ENCODE assay signal across 1 mouse cellular context in the genomic region with DNA sequence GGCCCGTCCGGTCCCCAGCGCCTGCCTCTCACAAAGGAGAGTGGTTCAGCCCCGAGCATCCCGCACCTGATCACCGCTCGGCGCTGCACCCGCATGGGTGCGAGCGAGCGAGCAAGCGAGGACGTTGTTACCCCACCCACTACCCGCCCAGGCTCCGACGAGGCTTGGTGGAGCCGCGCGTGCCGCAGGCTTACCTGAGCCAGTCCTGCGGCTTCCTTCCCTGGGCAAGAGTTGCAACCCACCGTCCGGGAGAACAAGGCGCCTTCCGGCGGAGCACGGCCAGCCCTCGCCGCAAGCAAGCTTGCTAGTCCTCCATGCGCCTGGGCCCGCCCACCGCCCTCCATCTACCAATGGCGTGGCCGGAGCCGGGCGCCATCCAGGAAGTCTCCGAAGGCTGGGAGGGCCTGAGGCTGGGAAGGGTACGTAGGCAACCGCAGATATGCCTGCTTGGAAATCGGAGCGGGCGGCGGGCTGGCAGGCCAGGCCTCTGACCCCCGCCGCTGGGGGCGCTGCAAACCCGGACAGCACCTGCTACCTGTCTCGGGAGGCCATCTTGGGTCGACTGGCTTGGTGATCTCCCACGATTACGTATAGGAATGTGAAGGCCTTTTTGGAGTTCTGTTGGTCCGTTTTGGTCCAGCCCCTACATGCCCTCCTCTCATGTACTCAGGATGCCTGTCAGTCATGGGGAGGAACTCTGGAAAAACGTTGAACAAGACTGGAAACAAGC.
A peak's percentile ranks its signal among the peaks of the same experiment; 100 is the strongest.
TF ChIP-seq lines count a peak whose summit lies in the region.

Gene Chd8 (minus strand): TSS at position 297 of the 730 bp plus-strand sequence.

TF ChIP-seq in CH12.LX, 34 proteins besides CTCF, POLR2A, EP300 and RAD21 (continued from another document):
- TF ChIP-seq SIN3A (IDR thresholded peaks at IDR 0.05; ENCODE audit: low read length): peak; percentile 18; the same call in 1 of the 2 replicates
- no peak for TF ChIP-seq PAX5 (IDR thresholded peaks at IDR 0.05; ENCODE audit: low read length)
- peak; percentile 34; the same call in 1 of the 2 replicates for TF ChIP-seq TBP (conservative IDR thresholded peaks at IDR 0.05; ENCODE audit: low read depth, low read length)
- TF ChIP-seq RCOR1 (conservative IDR thresholded peaks at IDR 0.05; ENCODE audit: low read depth, low read length): 0 out of 2 replicates have a peak, but pooled peaks have one; percentile 36
- peak; percentile 83; the same call in 1 of the 2 replicates for TF ChIP-seq KAT2A (IDR thresholded peaks at IDR 0.05; ENCODE audit: insufficient replicate concordance, low read length)
- no peak; the same call in 1 of the 2 replicates for TF ChIP-seq GABPA (IDR thresholded peaks at IDR 0.05; ENCODE audit: insufficient replicate concordance, low read depth, low read length)
- no peak for TF ChIP-seq ZKSCAN1 (IDR thresholded peaks at IDR 0.05; ENCODE audit: borderline replicate concordance, low read depth, low read length)
- TF ChIP-seq SMC3 (IDR thresholded peaks at IDR 0.05; ENCODE audit: low read depth, low read length): 0 out of 2 replicates have a peak, but pooled peaks have one; percentile 3
- TF ChIP-seq BHLHE40 (IDR thresholded peaks at IDR 0.05; ENCODE audit: low read depth, low read length): peak; percentile 60
- TF ChIP-seq CHD2 (IDR thresholded peaks at IDR 0.05; ENCODE audit: low read length): peak; percentile 84
- TF ChIP-seq E2F4 (IDR thresholded peaks at IDR 0.05; ENCODE audit: insufficient replicate concordance, low read depth, low read length): no peak
- TF ChIP-seq MYC (IDR thresholded peaks at IDR 0.05; ENCODE audit: low read depth, low read length): peak; percentile 73; the same call in 1 of the 2 replicates
- TF ChIP-seq MXI1 (IDR thresholded peaks at IDR 0.05; ENCODE audit: low read depth, low read length): peak; percentile 47
- TF ChIP-seq MAFK (IDR thresholded peaks at IDR 0.05; ENCODE audit: insufficient replicate concordance, low read length): no peak
- no peak for TF ChIP-seq UBTF (IDR thresholded peaks at IDR 0.05; ENCODE audit: low read depth, low read length)
- TF ChIP-seq IRF4 (IDR thresholded peaks at IDR 0.05; ENCODE audit: low read depth, low read length): peak; percentile 23; the same call in 1 of the 2 replicates
- peak; percentile 79 for TF ChIP-seq MEF2A (IDR thresholded peaks at IDR 0.05; ENCODE audit: borderline replicate concordance, low read depth, low read length)
- TF ChIP-seq MAZ (IDR thresholded peaks at IDR 0.05; ENCODE audit: low read depth, low read length): no peak; the same call in 1 of the 2 replicates
- TF ChIP-seq USF2 (conservative IDR thresholded peaks at IDR 0.05; ENCODE audit: low read depth, low read length): no peak; the same call in 1 of the 2 replicates
- TF ChIP-seq ZMIZ1 (IDR thresholded peaks at IDR 0.05; ENCODE audit: low read depth, low read length): peak; percentile 83; the same call in 1 of the 2 replicates
- no peak for TF ChIP-seq ZC3H11A (IDR thresholded peaks at IDR 0.05; ENCODE audit: low read depth, low read length)
- no peak for TF ChIP-seq USF1 (IDR thresholded peaks at IDR 0.05; ENCODE audit: low read depth, low read length)
- peak; percentile 59 for TF ChIP-seq NRF1 (IDR thresholded peaks at IDR 0.05; ENCODE audit: low read depth, low read length)
- TF ChIP-seq ELF1 (IDR thresholded peaks at IDR 0.05; ENCODE audit: low read depth, low read length): peak; percentile 98
- peak; percentile 83 for TF ChIP-seq NELFE (IDR thresholded peaks at IDR 0.05; ENCODE audit: low read depth, low read length)
- no peak for TF ChIP-seq JUN (IDR thresholded peaks at IDR 0.05; ENCODE audit: insufficient read depth, low read depth, low read length)
- peak; percentile 82; the same call in 1 of the 2 replicates for TF ChIP-seq POLR2AphosphoS2 (IDR thresholded peaks at IDR 0.05; ENCODE audit: low read depth, low read length)
